ENCODE assay signal across 9 mouse cellular contexts in the genomic region with DNA sequence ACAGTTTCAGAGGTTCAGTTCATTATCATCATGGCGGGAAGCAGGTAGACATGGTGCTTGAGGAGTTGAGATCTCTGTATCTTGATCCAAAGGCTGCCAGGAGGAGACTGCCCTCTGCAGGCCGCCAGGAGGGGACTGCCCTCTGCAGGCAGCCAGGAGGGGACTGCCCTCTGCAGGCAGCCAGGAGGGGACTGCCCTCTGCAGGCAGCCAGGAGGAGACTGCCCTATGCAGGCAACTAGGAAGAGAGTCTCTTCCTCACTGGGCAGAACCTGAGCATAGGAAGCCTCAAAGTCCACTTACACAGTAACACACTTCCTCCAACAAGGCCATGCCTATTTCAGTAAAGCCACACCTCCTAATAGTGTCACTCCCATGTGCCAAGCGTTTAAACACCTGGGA.
A peak's percentile ranks its signal among the peaks of the same experiment; 100 is the strongest.
DNase-seq lines count a peak whose midpoint lies in the region; ATAC-seq and TF ChIP-seq lines count a peak whose summit lies in the region.
"Had no signal": no experiment of that assay in that cellular context is flagged by ENCODE, and none has a peak within 500 bp of the region (broad histone marks: within the 10 kb centered on the region; RNA-seq: fewer than 3 reads in every experiment).

No protein-coding gene starts in this region.

- H3K9ac ChIP-seq in forebrain, postnatal 0 days = no peak overlapping the region
- no peak overlapping the region for H3K9ac ChIP-seq in forebrain, embryonic 12.5 days
- no peak overlapping the region for H3K9ac ChIP-seq in kidney, postnatal 0 days (ENCODE audit: low read depth, low read length)
- H3K9ac ChIP-seq: midbrain, embryonic 12.5 days had no signal

- no peak for DNase-seq in forebrain, postnatal 0 days
- DNase-seq in urinary bladder, postnatal 14 days (ENCODE audit: low spot score) = peak; percentile 11
- no peak for DNase-seq in urinary bladder, postnatal 25 days (ENCODE audit: low spot score)
- DNase-seq in kidney, postnatal 0 days (ENCODE audit: low spot score) = peak; percentile 26
- DNase-seq in thymus, postnatal 4 days = peak; percentile 52
- no peak for DNase-seq in T-cell, adult 2 months (ENCODE audit: low spot score)
- no peak for DNase-seq in heart, adult 11 months

- H3K4me2 ChIP-seq in forebrain, postnatal 0 days (ENCODE audit: low read depth) = no peak overlapping the region
- H3K4me2 ChIP-seq in forebrain, embryonic 12.5 days = no peak overlapping the region
- H3K4me2 ChIP-seq in kidney, postnatal 0 days (ENCODE audit: low read length) = no peak overlapping the region
- H3K4me2 ChIP-seq: midbrain, embryonic 12.5 days had no signal

- peaks cover 18% of the 10 kb centered on the region for H3K27me3 ChIP-seq in forebrain, postnatal 0 days (ENCODE audit: insufficient read depth, low read length)
- H3K27me3 ChIP-seq in forebrain, embryonic 12.5 days = peaks cover 87% of the 10 kb centered on the region
- no peaks in the 10 kb centered on the region for H3K27me3 ChIP-seq in kidney, postnatal 0 days (ENCODE audit: insufficient read depth, low read length)

- ATAC-seq in forebrain, postnatal 0 days = no peak
- no peak for ATAC-seq in forebrain, embryonic 12.5 days (ENCODE audit: low FRiP score)
- no peak; the same call in 1 of the 2 replicates for ATAC-seq in kidney, postnatal 0 days (replicated peaks; ENCODE audit: low FRiP score, low read depth)

- H3K4me1 ChIP-seq in forebrain, postnatal 0 days (ENCODE audit: insufficient read depth) = no peaks in the 10 kb centered on the region
- H3K4me1 ChIP-seq in forebrain, embryonic 12.5 days = peaks cover 15% of the 10 kb centered on the region
- no peaks in the 10 kb centered on the region for H3K4me1 ChIP-seq in kidney, postnatal 0 days (replicated peaks; ENCODE audit: insufficient read depth, low read length)

- no peak overlapping the region for H3K4me3 ChIP-seq in forebrain, postnatal 0 days (ENCODE audit: low read depth, low read length)
- no peak overlapping the region for H3K4me3 ChIP-seq in forebrain, embryonic 12.5 days (replicated peaks)
- no peak overlapping the region for H3K4me3 ChIP-seq in kidney, postnatal 0 days (replicated peaks; ENCODE audit: low read depth, low read length)
- H3K4me3 ChIP-seq: midbrain, embryonic 12.5 days had no signal

- no peak overlapping the region for H3K27ac ChIP-seq in forebrain, postnatal 0 days (ENCODE audit: low read depth, low read length)
- H3K27ac ChIP-seq in forebrain, embryonic 12.5 days = no peak overlapping the region
- no peak overlapping the region for H3K27ac ChIP-seq in kidney, postnatal 0 days
- H3K27ac ChIP-seq: midbrain, embryonic 12.5 days had no signal

- no peaks in the 10 kb centered on the region for H3K36me3 ChIP-seq in forebrain, postnatal 0 days (ENCODE audit: insufficient read depth)
- no peaks in the 10 kb centered on the region for H3K36me3 ChIP-seq in forebrain, embryonic 12.5 days (replicated peaks)
- H3K36me3 ChIP-seq in kidney, postnatal 0 days (ENCODE audit: insufficient read depth, low read length) = no peaks in the 10 kb centered on the region
- H3K36me3 ChIP-seq: midbrain, embryonic 12.5 days had no signal

- H3K9me3 ChIP-seq in forebrain, postnatal 0 days (ENCODE audit: low read length) = no peaks in the 10 kb centered on the region
- no peaks in the 10 kb centered on the region for H3K9me3 ChIP-seq in forebrain, embryonic 12.5 days
- no peaks in the 10 kb centered on the region for H3K9me3 ChIP-seq in kidney, postnatal 0 days (replicated peaks; ENCODE audit: low read length)
- H3K9me3 ChIP-seq: midbrain, embryonic 12.5 days had no signal

- 39% methylated on average over 3 of the region's 3 CpGs for WGBS in forebrain, postnatal 0 days
- 46% methylated on average over 3 of the region's 3 CpGs for WGBS in forebrain, embryonic 12.5 days
- 52% methylated on average over 3 of the region's 3 CpGs for WGBS in kidney, postnatal 0 days

- TF ChIP-seq CTCF in forebrain, postnatal 0 days (IDR thresholded peaks at IDR 0.05; ENCODE audit: low read depth) = peak; percentile 70
- TF ChIP-seq CTCF in kidney, postnatal 0 days (IDR thresholded peaks at IDR 0.05; ENCODE audit: low read depth) = peak; percentile 79

Comparison
In these comparisons a context has a peak if more than half of its experiments do, and no peak if none do; other contexts are left out.
1. DNase-seq: peak in urinary bladder, postnatal 14 days (single experiment), kidney, postnatal 0 days (single experiment) and thymus, postnatal 4 days (single experiment); none in forebrain, postnatal 0 days (single experiment), urinary bladder, postnatal 25 days (single experiment), T-cell, adult 2 months (single experiment) and heart, adult 11 months (single experiment).